Mouse (Mus musculus): Measurements from ENCODE around the gene Asic4. TPM values are rescaled to one million over a fixed set of nuclear protein-coding genes. Genes with fewer than 3 reads are reported as not detected.

Gene Asic4
- polyA plus RNA-seq, 1 experiment from 2014 or later: 4.6 TPM

- Histone ChIP-seq H3K9ac (ENCODE audit: low read length) (peak overlapping the region; percentile 51), H3K4me3 (ENCODE audit: low read depth, low read length) (no peak overlapping the region), H3K36me3 (ENCODE audit: control insufficient read depth, insufficient read depth, low read length) (no peaks in the 10 kb centered on the region), H3K4me2 (peak overlapping the region; percentile 40), H3K27ac (ENCODE audit: low read depth, low read length) (peak overlapping the region; percentile 91), H3K4me1 (ENCODE audit: control insufficient read depth, insufficient read depth, low read length) (peaks cover 87% of the 10 kb centered on the region), H3K9me3 (ENCODE audit: control insufficient read depth, low read length) (no peaks in the 10 kb centered on the region), H3K27me3 (ENCODE audit: control insufficient read depth, insufficient read depth, low read length) (peaks cover 26% of the 10 kb centered on the region)
- WGBS: 4% methylated on average over 10 of the region's 10 CpGs
- peak; percentile 93 for DNase-seq (ENCODE audit: low spot score, missing footprints)
- ATAC-seq (ENCODE audit: low FRiP score): peak; percentile 7; the same call in 1 of the 2 replicates
These were observed 2.8 kb upstream of the Asic4 start for GRCm38 (mm10) chr1:75447265-75448051.

GRCm38 (mm10) chr1:75448052-75448431, 2.2 kb upstream of the Asic4 start:
- under 1% methylated on average over 7 of the region's 7 CpGs for WGBS
- H3K9me3 ChIP-seq (ENCODE audit: control insufficient read depth, low read length): no peaks in the 10 kb centered on the region
- H3K4me2 ChIP-seq: peak overlapping the region; percentile 37
- H3K4me3 ChIP-seq (ENCODE audit: low read depth, low read length): no peak overlapping the region; the same call in 1 of the 2 replicates
- ATAC-seq (ENCODE audit: low FRiP score): no peak
- H3K9ac ChIP-seq (ENCODE audit: low read length): peak overlapping the region; percentile 39; the same call in 1 of the 2 replicates
- peak overlapping the region; percentile 91 for H3K27ac ChIP-seq (ENCODE audit: low read depth, low read length)
- H3K4me1 ChIP-seq (ENCODE audit: control insufficient read depth, insufficient read depth, low read length): peaks cover 86% of the 10 kb centered on the region
- no peaks in the 10 kb centered on the region for H3K36me3 ChIP-seq (ENCODE audit: control insufficient read depth, insufficient read depth, low read length)
- H3K27me3 ChIP-seq (ENCODE audit: control insufficient read depth, insufficient read depth, low read length): peaks cover 26% of the 10 kb centered on the region
- no peak for DNase-seq (ENCODE audit: low spot score, missing footprints)

- Histone ChIP-seq H3K4me3 (ENCODE audit: low read depth, low read length) (no peak overlapping the region), H3K4me1 (ENCODE audit: control insufficient read depth, insufficient read depth, low read length) (peaks cover 77% of the 10 kb centered on the region)
These were observed 1.3 kb upstream of the Asic4 start for GRCm38 (mm10) chr1:75448937-75449336.

GRCm38 (mm10) chr1:75449377-75450135, 680 bp upstream of the Asic4 start:
- Histone ChIP-seq H3K9ac (ENCODE audit: low read length) (peak overlapping the region; percentile 61), H3K9me3 (ENCODE audit: control insufficient read depth, low read length) (no peaks in the 10 kb centered on the region), H3K27ac (ENCODE audit: low read depth, low read length) (peak overlapping the region; percentile 69), H3K36me3 (ENCODE audit: control insufficient read depth, insufficient read depth, low read length) (no peaks in the 10 kb centered on the region), H3K4me1 (ENCODE audit: control insufficient read depth, insufficient read depth, low read length) (peaks cover 73% of the 10 kb centered on the region), H3K4me2 (peak overlapping the region; percentile 56), H3K27me3 (ENCODE audit: control insufficient read depth, insufficient read depth, low read length) (peaks cover 26% of the 10 kb centered on the region), H3K4me3 (ENCODE audit: low read depth, low read length) (peak overlapping the region; percentile 37; the same call in 1 of the 2 replicates)
- ATAC-seq (ENCODE audit: low FRiP score): no peak
- 4% methylated on average over 8 of the region's 8 CpGs for WGBS
- DNase-seq (ENCODE audit: low spot score, missing footprints): peak; percentile 95

More at GRCm38 (mm10) chr1:75448937-75449336, 1.3 kb upstream of the Asic4 start:
- Histone ChIP-seq H3K36me3 (ENCODE audit: control insufficient read depth, insufficient read depth, low read length) (no peaks in the 10 kb centered on the region), H3K9ac (ENCODE audit: low read length) (peak overlapping the region; percentile 61; the same call in 1 of the 2 replicates), H3K27ac (ENCODE audit: low read depth, low read length) (peak overlapping the region; percentile 73), H3K9me3 (ENCODE audit: control insufficient read depth, low read length) (no peaks in the 10 kb centered on the region), H3K4me2 (peak overlapping the region; percentile 31; the same call in 1 of the 2 replicates), H3K27me3 (ENCODE audit: control insufficient read depth, insufficient read depth, low read length) (peaks cover 26% of the 10 kb centered on the region)
- ATAC-seq (ENCODE audit: low FRiP score): no peak
- peak; percentile 96 for DNase-seq (ENCODE audit: low spot score, missing footprints)
- 1% methylated on average over 13 of the region's 14 CpGs for WGBS

- peaks cover 26% of the 10 kb centered on the region for H3K27me3 ChIP-seq (ENCODE audit: control insufficient read depth, insufficient read depth, low read length)
- H3K9ac ChIP-seq (ENCODE audit: low read length): peak overlapping the region; percentile 61
- no peaks in the 10 kb centered on the region for H3K36me3 ChIP-seq (ENCODE audit: control insufficient read depth, insufficient read depth, low read length)
- H3K27ac ChIP-seq (ENCODE audit: low read depth, low read length): no peak overlapping the region
- ATAC-seq (ENCODE audit: low FRiP score) (no peak), DNase-seq (ENCODE audit: low spot score, missing footprints) (no peak)
- no peaks in the 10 kb centered on the region for H3K9me3 ChIP-seq (ENCODE audit: control insufficient read depth, low read length)
- peak overlapping the region; percentile 56 for H3K4me2 ChIP-seq
- WGBS: 66% methylated on average over 4 of the region's 5 CpGs
- H3K4me1 ChIP-seq (ENCODE audit: control insufficient read depth, insufficient read depth, low read length): peaks cover 59% of the 10 kb centered on the region
- H3K4me3 ChIP-seq (ENCODE audit: low read depth, low read length): peak overlapping the region; percentile 37
These were observed 1.7 kb downstream of the Asic4 start for GRCm38 (mm10) chr1:75451900-75452299.

- Histone ChIP-seq H3K9me3 (ENCODE audit: control insufficient read depth, low read length) (no peaks in the 10 kb centered on the region), H3K36me3 (ENCODE audit: control insufficient read depth, insufficient read depth, low read length) (no peaks in the 10 kb centered on the region), H3K4me3 (ENCODE audit: low read depth, low read length) (no peak overlapping the region), H3K4me2 (peak overlapping the region; percentile 11; the same call in 1 of the 2 replicates), H3K27ac (ENCODE audit: low read depth, low read length) (peak overlapping the region; percentile 14; the same call in 1 of the 2 replicates), H3K9ac (ENCODE audit: low read length) (no peak overlapping the region), H3K27me3 (ENCODE audit: control insufficient read depth, insufficient read depth, low read length) (peaks cover 23% of the 10 kb centered on the region), H3K4me1 (ENCODE audit: control insufficient read depth, insufficient read depth, low read length) (peaks cover 40% of the 10 kb centered on the region)
- ATAC-seq (ENCODE audit: low FRiP score) (no peak), DNase-seq (ENCODE audit: low spot score, missing footprints) (no peak)
- WGBS: 75% methylated on average over 3 of the region's 3 CpGs
These were observed 5.2 kb downstream of the Asic4 start for GRCm38 (mm10) chr1:75455433-75455832.

GRCm38 (mm10) chr1:75455948-75456347, 5.7 kb downstream of the Asic4 start:
- Histone ChIP-seq H3K27me3 (ENCODE audit: control insufficient read depth, insufficient read depth, low read length) (peaks cover 18% of the 10 kb centered on the region), H3K4me3 (ENCODE audit: low read depth, low read length) (no peak overlapping the region), H3K9ac (ENCODE audit: low read length) (no peak overlapping the region), H3K4me1 (ENCODE audit: control insufficient read depth, insufficient read depth, low read length) (peaks cover 35% of the 10 kb centered on the region), H3K9me3 (ENCODE audit: control insufficient read depth, low read length) (no peaks in the 10 kb centered on the region), H3K27ac (ENCODE audit: low read depth, low read length) (peak overlapping the region; percentile 14; the same call in 1 of the 2 replicates), H3K4me2 (peak overlapping the region; percentile 11; the same call in 1 of the 2 replicates), H3K36me3 (ENCODE audit: control insufficient read depth, insufficient read depth, low read length) (no peaks in the 10 kb centered on the region)
- 23% methylated on average over 5 of the region's 5 CpGs for WGBS
- ATAC-seq (ENCODE audit: low FRiP score) (0 out of 2 replicates have a peak, but pooled peaks have one; percentile 12), DNase-seq (ENCODE audit: low spot score, missing footprints) (no peak)

GRCm38 (mm10) chr1:75456746-75457564, 6.7 kb downstream of the Asic4 start:
- peak; percentile 93 for DNase-seq (ENCODE audit: low spot score, missing footprints)
- H3K4me3 ChIP-seq (ENCODE audit: low read depth, low read length): no peak overlapping the region
- H3K27ac ChIP-seq (ENCODE audit: low read depth, low read length): peak overlapping the region; percentile 61

More at GRCm38 (mm10) chr1:75456746-75457564, 6.7 kb downstream of the Asic4 start:
- Histone ChIP-seq H3K9ac (ENCODE audit: low read length) (0 out of 2 replicates have a peak overlapping the region, but pooled peaks have one; percentile 24), H3K27me3 (ENCODE audit: control insufficient read depth, insufficient read depth, low read length) (peaks cover 12% of the 10 kb centered on the region), H3K9me3 (ENCODE audit: control insufficient read depth, low read length) (no peaks in the 10 kb centered on the region), H3K4me2 (peak overlapping the region; percentile 1; the same call in 1 of the 2 replicates), H3K36me3 (ENCODE audit: control insufficient read depth, insufficient read depth, low read length) (no peaks in the 10 kb centered on the region), H3K4me1 (ENCODE audit: control insufficient read depth, insufficient read depth, low read length) (peaks cover 32% of the 10 kb centered on the region)
- ATAC-seq (ENCODE audit: low FRiP score): no peak
- WGBS: 5% methylated on average over 14 of the region's 14 CpGs

All from midbrain, embryonic 11.5 days (tissue).